Mouse (Mus musculus) megakaryocyte-erythroid progenitor cell, adult 5-6 weeks (primary cell): Measurements from ENCODE around the gene Cacna2d1. TPM values are rescaled to one million over a fixed set of nuclear protein-coding genes. Genes with fewer than 3 reads are reported as not detected.

Experiments used
- ATAC-seq: replicated peaks from 2 replicates; pipeline ENCODE4 v1.8.0; 2016; ENCODE audit warnings: mild to moderate bottlenecking, inconsistent platforms; ENCODE audit not compliant: severe bottlenecking, poor library complexity, low FRiP score, low TSS enrichment
- total RNA-seq, 2 experiments: library from RNA; stranded (forward) in 1 of 2; stranded (reverse) in 1 of 2; fragments of 200-1000, 215-1000 nt in 1 of 2; fragments of >200 nt in 1 of 2; fragmentation: Nextera tagmentation in 1 of 2; gene quantifications; 2 replicates each; pipeline ENCODE4 v1.2.3; 2014 to 2017

Gene Cacna2d1
- total RNA-seq, 2 experiments from 2014 or later, result not detected

- ATAC-seq, result no peak
Observed at GRCm38 (mm10) chr5:16236608-16237007, 302.1 kb downstream of the Cacna2d1 start.

DNA sequence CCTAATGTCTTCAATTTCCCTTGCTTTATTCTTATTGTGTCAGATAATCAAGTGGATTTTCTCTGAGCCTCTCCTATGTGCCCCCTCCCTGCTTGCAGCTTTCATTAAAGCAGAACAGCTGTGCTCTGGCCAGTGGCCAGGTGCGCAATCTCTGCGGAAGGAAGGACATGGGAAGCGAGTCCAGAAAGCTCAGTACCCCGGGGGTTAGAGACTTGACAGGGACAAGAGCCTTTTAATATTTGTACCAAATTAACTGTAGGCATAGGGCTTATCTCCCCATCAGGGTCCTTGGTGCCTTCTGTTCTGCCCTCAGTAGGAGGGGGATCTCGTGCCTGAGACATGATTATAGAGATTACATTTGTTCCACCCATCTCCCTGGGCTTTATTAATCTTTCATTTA is 303.5 kb downstream of the Cacna2d1 start:
- ATAC-seq, result no peak

DNA sequence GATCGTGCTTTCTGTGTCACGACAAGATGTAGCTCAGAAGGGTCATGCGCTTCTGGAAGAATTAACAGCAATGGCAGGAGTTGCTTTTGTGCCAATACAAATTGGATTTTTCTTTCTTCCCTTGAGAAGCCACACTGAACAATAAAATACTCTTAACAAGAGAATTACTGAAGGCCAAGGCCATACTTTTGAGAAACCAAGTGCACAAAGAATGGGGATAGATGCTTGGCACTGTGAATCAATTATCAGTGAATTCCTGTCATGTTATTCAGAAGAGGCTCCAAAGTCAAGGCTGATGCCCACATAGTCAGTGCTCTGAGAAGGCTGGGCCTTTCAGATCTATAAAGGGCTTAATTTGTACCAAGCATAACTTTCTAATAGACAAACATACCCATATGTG is 305.8 kb downstream of the Cacna2d1 start:
- no peak for ATAC-seq

DNA sequence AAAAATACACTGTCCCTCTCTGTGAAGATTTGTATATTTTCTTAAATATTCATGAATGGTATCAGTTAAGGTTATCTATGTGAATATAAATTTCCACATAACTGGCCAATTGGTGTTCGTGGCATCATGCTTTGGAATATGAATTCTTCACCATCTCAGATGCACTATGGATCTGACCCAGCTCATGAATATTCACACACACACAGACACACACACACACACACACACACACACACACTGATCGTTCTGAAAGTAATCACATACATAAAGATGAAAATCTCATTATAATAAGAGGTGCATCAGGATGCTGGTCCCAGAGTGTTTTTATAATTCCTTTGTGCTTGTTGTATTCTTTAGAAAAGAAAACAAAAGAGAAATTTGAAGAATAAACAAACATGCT is 309.1 kb downstream of the Cacna2d1 start:
- no peak for ATAC-seq

DNA sequence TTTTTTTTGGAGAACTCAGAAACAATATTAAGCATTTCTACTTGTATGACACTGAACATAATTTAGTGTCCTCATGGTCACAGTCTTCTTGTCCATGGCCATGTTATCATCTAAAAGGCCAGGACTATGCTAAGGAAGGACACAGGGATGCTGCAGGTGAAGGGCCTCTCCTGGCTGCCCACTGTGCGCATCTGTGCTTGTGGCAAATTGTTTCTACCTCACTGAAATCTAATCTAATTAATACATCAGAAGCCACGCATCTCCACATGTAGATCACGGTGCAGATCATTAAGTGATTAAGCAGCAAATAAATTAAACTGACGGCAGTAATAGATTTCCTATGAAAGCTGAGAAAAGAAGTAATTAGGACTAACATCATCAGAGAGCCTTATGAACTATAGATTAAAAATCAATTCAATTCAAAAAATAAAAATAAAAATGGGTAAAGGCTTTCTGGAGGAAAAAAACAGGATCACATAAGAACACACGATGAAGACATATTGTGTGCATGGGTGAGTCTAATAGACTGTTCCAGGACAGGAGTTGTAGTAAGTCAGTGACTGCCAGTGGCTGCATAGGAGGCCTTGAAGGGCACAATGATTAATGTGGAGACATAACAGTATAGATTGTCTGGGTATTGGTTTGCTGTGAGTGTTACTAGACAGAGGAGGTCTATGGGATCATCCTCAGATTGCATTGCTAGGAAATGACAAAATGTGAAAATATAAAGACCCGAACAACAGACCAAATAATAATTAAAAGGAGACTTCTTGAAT is 318.4 kb downstream of the Cacna2d1 start:
- no peak for ATAC-seq

- ATAC-seq, result no peak
Observed at GRCm38 (mm10) chr5:16253768-16254167, 319.3 kb downstream of the Cacna2d1 start.

DNA sequence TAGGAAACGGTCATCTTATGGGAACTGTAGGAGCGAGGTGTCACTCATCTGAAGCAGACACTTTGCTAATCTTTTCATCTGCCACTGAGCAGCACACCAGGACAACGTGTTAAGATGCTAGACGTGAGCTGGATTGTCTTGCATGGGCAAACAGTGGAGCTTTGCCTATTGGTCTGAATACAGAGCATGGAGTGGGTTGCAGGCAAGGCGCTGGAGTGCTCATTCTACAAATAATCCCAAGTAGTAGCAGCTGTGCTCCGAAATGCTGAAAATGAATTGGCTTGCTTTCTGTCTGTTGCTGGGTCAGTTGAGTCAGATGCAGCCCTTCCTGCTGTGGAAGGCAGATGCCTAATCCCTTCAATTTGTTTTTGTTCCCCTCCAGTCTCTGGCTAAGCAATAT is 330.9 kb downstream of the Cacna2d1 start:
- no peak for ATAC-seq

DNA sequence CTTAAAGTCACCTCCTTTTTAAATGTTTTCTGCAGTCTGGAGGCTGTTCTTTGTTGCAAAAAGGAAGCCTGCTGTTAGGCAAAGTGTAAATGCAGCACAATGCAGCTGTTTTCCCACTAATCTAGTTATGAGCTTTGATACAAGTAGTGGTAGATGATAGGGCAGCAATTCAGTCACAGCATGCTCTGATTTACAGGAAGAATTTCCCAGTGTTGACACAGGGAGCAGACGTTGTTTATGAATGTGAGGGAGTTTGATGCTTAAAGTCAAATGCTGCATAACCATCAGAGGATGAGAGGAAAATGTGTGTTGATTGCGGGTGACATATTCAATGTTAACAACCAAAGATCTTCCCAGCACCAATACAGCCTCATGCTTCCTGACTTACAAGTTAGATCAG is 342.6 kb downstream of the Cacna2d1 start:
- no peak for ATAC-seq

DNA sequence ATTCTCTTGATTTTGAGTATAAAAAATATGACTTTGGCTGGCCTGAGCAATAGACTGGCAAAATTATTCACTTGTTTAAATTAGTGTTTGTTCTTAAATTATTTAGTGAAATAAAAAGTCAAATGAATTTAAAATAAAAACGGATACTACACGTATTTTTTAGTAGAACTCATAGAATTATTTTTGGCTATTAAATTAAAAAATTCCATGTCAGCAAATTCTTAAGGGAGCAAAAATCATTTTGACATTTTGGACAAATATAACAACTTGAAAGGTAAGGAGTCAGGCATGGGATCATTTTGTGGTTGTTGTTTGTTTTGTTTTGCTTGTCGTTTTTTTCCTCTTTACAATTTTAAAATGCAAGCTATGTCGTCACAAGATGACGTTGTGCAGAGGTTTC is 346.7 kb downstream of the Cacna2d1 start:
- ATAC-seq, result no peak

DNA sequence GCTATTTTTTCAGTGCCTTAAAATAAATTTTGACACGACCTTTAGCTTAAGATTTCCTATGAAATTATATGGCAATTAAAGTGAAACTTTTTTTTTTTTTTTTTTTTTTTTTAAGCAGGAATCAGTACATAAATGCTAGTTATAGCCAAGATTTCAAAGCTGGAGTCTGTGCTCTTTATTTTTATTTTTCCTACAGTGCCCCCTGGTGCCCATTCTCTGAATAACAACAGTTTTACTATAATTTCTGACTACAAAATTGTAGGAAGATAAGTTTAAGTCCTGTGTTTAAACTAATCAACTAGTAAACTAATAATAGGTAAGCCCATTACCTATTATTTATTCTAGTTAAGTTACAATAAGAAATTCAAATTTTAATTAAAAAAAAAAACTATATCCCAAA is 358.7 kb downstream of the Cacna2d1 start:
- ATAC-seq, result no peak

DNA sequence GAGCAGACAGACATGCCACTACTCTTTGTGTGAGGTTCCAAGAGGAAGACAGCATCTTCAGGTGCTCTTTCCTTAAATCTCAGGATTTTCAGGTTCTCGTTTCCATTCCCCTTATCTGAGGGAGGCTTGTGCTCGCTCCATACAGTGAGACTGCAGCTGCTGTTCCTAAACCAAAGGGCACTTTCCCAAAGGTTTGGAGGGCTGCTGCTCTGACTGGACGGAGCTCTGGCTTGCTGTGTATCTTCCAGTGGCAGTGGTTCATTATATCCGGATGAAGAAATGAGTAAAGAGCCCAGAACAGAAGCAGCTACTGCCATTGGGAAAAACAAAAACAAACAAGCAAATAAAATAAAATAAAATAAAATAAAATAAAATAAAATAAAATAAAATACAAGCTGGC is 359.3 kb downstream of the Cacna2d1 start:
- no peak for ATAC-seq

GRCm38 (mm10) chr5:16294708-16295107 is 360.2 kb downstream of the Cacna2d1 start:
- ATAC-seq, result no peak

DNA sequence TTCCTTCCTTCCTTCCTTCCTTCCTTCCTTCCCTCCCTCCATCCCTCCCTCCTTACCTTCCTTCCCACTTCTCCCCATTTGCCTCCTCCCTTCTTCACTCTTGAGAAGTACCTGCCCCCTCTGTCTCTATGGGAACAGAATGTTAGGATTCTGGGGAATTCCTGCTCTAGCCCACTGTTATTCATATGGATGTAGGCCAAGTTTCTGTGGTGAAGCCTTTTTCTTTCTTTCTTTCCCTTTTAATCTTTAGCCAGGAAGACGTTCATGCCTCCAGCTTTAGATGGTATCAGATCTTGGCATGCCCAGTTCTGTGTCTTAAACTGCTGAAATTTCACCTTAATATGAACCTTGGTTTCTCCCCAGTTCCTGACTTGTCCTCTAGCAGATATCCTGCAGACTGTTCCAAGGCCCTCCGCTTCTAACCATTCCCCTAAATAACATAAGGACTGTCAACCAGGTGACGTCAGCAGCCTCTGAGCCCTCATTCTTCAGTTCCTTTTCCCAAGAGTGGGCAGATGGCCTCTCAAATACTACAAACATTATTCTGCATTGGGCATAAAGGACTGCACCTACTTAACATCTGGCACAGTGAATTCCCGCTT is 362.8 kb downstream of the Cacna2d1 start:
- no peak for ATAC-seq

- ATAC-seq, result no peak
Observed at GRCm38 (mm10) chr5:16299631-16300030, 365.1 kb downstream of the Cacna2d1 start.

DNA sequence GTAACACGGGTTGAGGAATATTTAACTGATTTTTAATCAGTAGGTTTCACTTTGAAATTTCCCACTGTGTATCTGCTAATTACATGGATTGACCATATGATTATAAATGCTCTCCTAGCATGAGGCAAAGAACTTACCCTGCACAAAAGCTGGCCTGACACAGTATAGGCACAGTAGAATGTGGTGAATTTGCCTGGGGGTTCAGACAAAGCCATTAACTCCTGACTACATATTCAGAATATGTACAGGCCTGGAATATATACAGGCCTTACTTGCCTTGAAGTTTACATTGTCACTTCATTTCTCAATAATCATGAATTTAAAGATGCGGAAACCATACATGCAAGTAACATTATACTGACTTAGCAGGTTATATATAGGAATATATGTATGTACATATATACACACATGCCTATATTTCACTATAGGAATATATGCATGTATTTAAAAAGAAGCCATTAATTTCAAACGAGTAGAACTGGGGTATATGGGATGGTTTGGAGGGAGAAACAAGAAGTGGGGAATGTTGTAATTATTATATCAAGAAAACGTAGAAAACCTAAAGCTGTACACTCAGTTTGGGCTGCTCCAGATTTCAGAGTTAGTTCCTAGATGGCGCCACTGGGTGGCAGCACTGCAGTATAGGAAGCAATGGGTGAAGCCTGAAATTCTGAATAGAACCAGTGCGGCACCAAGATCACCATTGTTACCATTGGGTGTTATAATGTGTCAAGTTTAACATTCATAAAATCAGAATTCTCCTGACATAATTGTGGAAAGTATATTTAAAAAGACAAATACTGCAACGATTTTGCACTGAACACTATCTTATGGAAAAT is 374.9 kb downstream of the Cacna2d1 start:
- peak; percentile 99 for ATAC-seq

GRCm38 (mm10) chr5:16314242-16314641 is 379.8 kb downstream of the Cacna2d1 start:
- ATAC-seq, result no peak

DNA sequence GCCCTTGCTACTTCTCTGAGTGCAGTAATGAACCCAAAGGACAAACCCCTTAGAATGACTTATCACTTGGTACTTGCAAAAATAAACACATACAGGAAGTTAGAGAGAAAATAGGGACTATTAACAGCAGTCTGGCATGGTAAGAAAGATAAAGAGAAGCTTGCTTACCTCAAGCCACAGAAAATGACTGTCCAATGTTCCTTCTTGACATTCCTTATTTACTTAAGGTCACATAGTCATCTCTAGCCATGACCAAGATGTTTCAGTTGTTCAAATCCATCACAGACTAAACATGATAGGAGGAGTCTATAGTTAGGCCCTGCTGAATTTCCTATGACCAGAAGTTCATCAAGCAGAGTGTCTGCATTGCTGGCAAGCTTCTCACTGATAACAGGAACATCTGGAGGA is 381.5 kb downstream of the Cacna2d1 start:
- ATAC-seq, result peak; percentile 73

DNA sequence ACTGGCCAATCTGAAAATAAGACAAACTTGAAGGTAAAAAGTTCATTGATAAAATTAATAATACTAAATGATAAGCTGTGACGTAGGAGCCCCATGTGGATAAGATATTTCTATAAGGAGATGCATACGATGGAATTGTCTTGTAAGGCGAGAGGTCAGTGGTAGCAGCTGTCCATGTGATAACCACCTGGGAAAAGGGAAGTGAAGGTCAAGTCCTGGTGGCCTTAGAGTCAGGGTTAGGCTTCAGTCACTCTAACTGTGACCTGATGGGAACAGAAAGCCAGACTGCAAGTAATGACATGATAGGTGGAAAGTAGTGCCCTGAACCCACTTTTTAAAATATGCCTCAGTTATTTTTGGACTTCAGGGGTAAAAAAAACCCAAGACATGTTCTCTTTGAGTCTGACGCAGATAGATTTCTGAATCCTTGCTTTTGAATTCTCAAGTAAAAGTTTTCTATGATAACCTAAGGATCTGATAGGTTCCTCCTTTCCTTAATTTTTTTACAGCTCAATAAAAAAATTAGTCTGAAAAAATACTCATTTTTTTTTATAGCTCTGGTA is 383.3 kb downstream of the Cacna2d1 start:
- no peak for ATAC-seq

DNA sequence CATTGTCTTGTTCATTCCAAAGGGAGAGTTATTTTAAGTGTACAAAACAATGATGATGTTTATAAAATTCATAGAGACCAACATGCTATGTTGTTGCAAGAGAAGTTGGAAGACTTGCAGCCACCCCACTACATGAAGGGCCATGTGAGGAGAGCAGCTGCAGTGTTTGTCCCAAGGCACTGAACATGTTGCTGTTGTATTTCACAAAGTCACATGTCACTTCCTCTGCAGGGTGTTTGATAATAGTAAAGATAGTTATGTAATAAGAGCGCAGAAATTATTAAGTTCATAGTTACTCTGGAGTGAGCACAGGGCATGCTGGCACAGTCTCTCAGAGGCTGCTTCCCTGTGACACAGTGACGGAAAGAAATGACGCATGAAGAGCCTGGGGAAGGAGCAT is 392.1 kb downstream of the Cacna2d1 start:
- no peak for ATAC-seq

- no peak for ATAC-seq
Observed at GRCm38 (mm10) chr5:16345393-16345792, 410.9 kb downstream of the Cacna2d1 start.
